In genomic region chr11:112782357-112783121, GRCm38 (mm10) we compare ENCODE assay signal across 8 mouse cellular contexts. TPM values are rescaled to one million over a fixed set of nuclear protein-coding genes. Genes with fewer than 3 reads are reported as not detected.
DNase-seq lines count a peak whose midpoint lies in the region; ATAC-seq and TF ChIP-seq lines count a peak whose summit lies in the region.

No protein-coding gene starts in this region.

- peak; percentile 49 for ATAC-seq in kidney, postnatal 0 days (replicated peaks; ENCODE audit: low FRiP score, low read depth)

- DNase-seq in left cerebral cortex, adult 2 months (ENCODE audit: extremely low spot score in 1 of 2, low spot score in 2 of 2), result peak; percentile 31 to 62
- DNase-seq in left cerebral cortex, adult 11 months (ENCODE audit: low spot score), result no peak
- peak; percentile 39 for DNase-seq in brain, adult 2 months (ENCODE audit: low read depth, low spot score)
- peak; percentile 57 for DNase-seq in gastrocnemius, postnatal 14 days
- peak; percentile 40 for DNase-seq in kidney, postnatal 0 days (ENCODE audit: low spot score)
- DNase-seq in lung, postnatal 14 days, result peak; percentile 47
- DNase-seq in thymus, postnatal 0 days (ENCODE audit: low spot score), result no peak

- intact Hi-C loops in left cerebral cortex, adult 2 months (cut with DNase I), result loop anchor here (2.0 to 5.0 kb wide), 5 partner anchors 28 to 880 kb away; no protein-coding TSS in a partner anchor
- intact Hi-C loops in gastrocnemius, postnatal 14 days (cut with DNase I; ENCODE audit: low total_unique reads), result loop anchor here (10.0 kb wide), 1 partner anchor 382 kb away; no protein-coding TSS in a partner anchor

- H3K9me3 ChIP-seq in kidney, postnatal 0 days (replicated peaks; ENCODE audit: low read length), result no peaks in the 10 kb centered on the region

- WGBS in kidney, postnatal 0 days, result under 1% methylated on average over 74 of the region's 75 CpGs
- WGBS in small intestine, adult 2 months, result under 1% methylated on average over 75 of the region's 75 CpGs

- TF ChIP-seq CTCF in left cerebral cortex, adult 2 months (IDR thresholded peaks at IDR 0.05), result no peak
- TF ChIP-seq CTCF in kidney, postnatal 0 days (IDR thresholded peaks at IDR 0.05; ENCODE audit: low read depth), result no peak
- no peak for TF ChIP-seq CTCF in small intestine, adult 2 months (IDR thresholded peaks at IDR 0.05; ENCODE audit: extremely low read depth, insufficient read length, insufficient replicate concordance, low read depth, low read length)

- peak overlapping the region; percentile 60 for H3K4me3 ChIP-seq in left cerebral cortex, adult 2 months
- peak overlapping the region; percentile 66 for H3K4me3 ChIP-seq in kidney, postnatal 0 days (replicated peaks; ENCODE audit: low read depth, low read length)
- H3K4me3 ChIP-seq in small intestine, adult 2 months (ENCODE audit: low read depth, low read length), result peak overlapping the region; percentile 69

- peaks cover 14% of the 10 kb centered on the region for H3K27me3 ChIP-seq in kidney, postnatal 0 days (ENCODE audit: insufficient read depth, low read length)
- H3K27me3 ChIP-seq in small intestine, adult 2 months (ENCODE audit: control insufficient read depth, insufficient read depth, low read length), result peaks cover 6% of the 10 kb centered on the region

- peaks cover 23% of the 10 kb centered on the region for H3K4me1 ChIP-seq in kidney, postnatal 0 days (replicated peaks; ENCODE audit: insufficient read depth, low read length)
- no peaks in the 10 kb centered on the region; the same call in none of the 2 replicates for H3K4me1 ChIP-seq in small intestine, adult 2 months (ENCODE audit: control insufficient read depth, insufficient read depth, insufficient read length, low read length)

- no peaks in the 10 kb centered on the region for H3K36me3 ChIP-seq in kidney, postnatal 0 days (ENCODE audit: insufficient read depth, low read length)
- H3K36me3 ChIP-seq in small intestine, adult 2 months (ENCODE audit: control insufficient read depth, insufficient read depth, low read length), result 0 out of 2 replicates have a peak, but pooled peaks cover 7% of the 10 kb centered on the region

- H3K4me2 ChIP-seq in kidney, postnatal 0 days (ENCODE audit: low read length), result peak overlapping the region; percentile 97

- peak overlapping the region; percentile 63 for H3K9ac ChIP-seq in kidney, postnatal 0 days (ENCODE audit: low read depth, low read length)

- no peak for TF ChIP-seq POLR2A in small intestine, adult 2 months (IDR thresholded peaks at IDR 0.05; ENCODE audit: low read depth, low read length)

- peak overlapping the region; percentile 80 for H3K27ac ChIP-seq in left cerebral cortex, adult 2 months
- H3K27ac ChIP-seq in kidney, postnatal 0 days, result peak overlapping the region; percentile 70
- peak overlapping the region; percentile 58 for H3K27ac ChIP-seq in small intestine, adult 2 months (ENCODE audit: insufficient read depth, low read depth, low read length)

RNA-seq across cellular contexts. Expression of gene Sox9, which starts 0.5 kb away (rescaled TPM):
- 10 to 100 TPM; 18.7 to 26.3 TPM for total RNA-seq in left cerebral cortex, adult 2 months (2021)
- total RNA-seq in gastrocnemius, postnatal 14 days (2021), result 1 to 10 TPM; 1.7 to 3.2 TPM
- polyA plus RNA-seq in kidney, postnatal 0 days (2015; fragmentation: Nextera tagmentation; extraction: Ambion mirVana), result 28.0 and 29.3 TPM in 2 replicates
- polyA plus RNA-seq in small intestine, adult 2 months (2012; rRNA removed), result 24.9 and 25.5 TPM in 2 replicates
- polyA plus RNA-seq in thymus, postnatal 0 days (2015; fragmentation: Nextera tagmentation; extraction: Ambion mirVana), result 6.0 and 7.2 TPM in 2 replicates

Comparison
In these comparisons a context has a peak if more than half of its experiments do, and no peak if none do; other contexts are left out.
1. DNase-seq: peak in left cerebral cortex, adult 2 months (2 of 2), brain, adult 2 months (single experiment), gastrocnemius, postnatal 14 days (single experiment), kidney, postnatal 0 days (single experiment) and lung, postnatal 14 days (single experiment); none in left cerebral cortex, adult 11 months (single experiment) and thymus, postnatal 0 days (single experiment).
2. Peak in every context shown above with its lines, with median percentiles within 50 percentile points of each other: H3K27ac ChIP-seq and H3K4me3 ChIP-seq.